Mouse (Mus musculus) small intestine, adult 2 months (tissue): Measurements from ENCODE around the gene Vps8. TPM values are rescaled to one million over a fixed set of nuclear protein-coding genes. Genes with fewer than 3 reads are reported as not detected.

Experiments
- H3K27ac ChIP-seq: fragments of 200-500 bp; 2 replicates; pipeline ENCODE4 v1.5.1; 2012; ENCODE audit warnings: low read depth, low read length, control low read depth, inconsistent platforms; ENCODE audit not compliant: insufficient read depth
- H3K27me3 ChIP-seq: fragments of 200-500 bp; 2 replicates; pipeline ENCODE4 v1.6.1; 2012; ENCODE audit warnings: mild to moderate bottlenecking, moderate library complexity, low read length, inconsistent platforms; ENCODE audit not compliant: control insufficient read depth, insufficient read depth
- H3K36me3 ChIP-seq: fragments of 200-500 bp; 2 replicates; pipeline ENCODE4 v1.6.1; 2012; ENCODE audit warnings: mild to moderate bottlenecking, low read length, control low read depth, inconsistent platforms; ENCODE audit not compliant: control insufficient read depth, insufficient read depth
- H3K4me1 ChIP-seq: fragments of 200-500 bp; 2 replicates; pipeline ENCODE4 v1.6.1; 2012; ENCODE audit warnings: low read length, inconsistent platforms, mixed read lengths; ENCODE audit not compliant: control insufficient read depth, insufficient read depth, insufficient read length
- H3K4me3 ChIP-seq: fragments of 200-500 bp; 2 replicates; pipeline ENCODE4 v1.5.1; 2012; ENCODE audit warnings: low read depth, mild to moderate bottlenecking, control low read depth, inconsistent platforms, low read length, moderate library complexity
- CTCF ChIP-seq: fragments of 200-500 bp; IDR thresholded peaks from 2 replicates; pipeline ENCODE4 v1.5.1; 2012; ENCODE audit warnings: low read depth, mild to moderate bottlenecking, control low read depth, inconsistent platforms, low read length, moderate library complexity, mixed read lengths; ENCODE audit not compliant: insufficient replicate concordance, insufficient read length; ENCODE audit errors: extremely low read depth
- POLR2A ChIP-seq: fragments of 200-500 bp; IDR thresholded peaks from 2 replicates; pipeline ENCODE4 v1.6.1; 2012; ENCODE audit warnings: low read depth, mild to moderate bottlenecking, control low read depth, inconsistent platforms, low read length, moderate library complexity
- WGBS: fragments of 180-500 bp; shearing (Covaris S2); methylation state at CpG from one replicate; pipeline ENCODE4 v1.1.7; 2018; 5-methylcytosine and 5-hydroxymethylcytosine counted together
- polyA plus RNA-seq: library from polyadenylated mRNA; depleted of rRNA; stranded (reverse); fragments of >200 nt; gene quantifications from 2 replicates; pipeline ENCODE4 v1.2.3, GENCODE M21; 2012

Gene Vps8
- polyA plus RNA-seq, 1 experiment, result 8.8 TPM

DNA sequence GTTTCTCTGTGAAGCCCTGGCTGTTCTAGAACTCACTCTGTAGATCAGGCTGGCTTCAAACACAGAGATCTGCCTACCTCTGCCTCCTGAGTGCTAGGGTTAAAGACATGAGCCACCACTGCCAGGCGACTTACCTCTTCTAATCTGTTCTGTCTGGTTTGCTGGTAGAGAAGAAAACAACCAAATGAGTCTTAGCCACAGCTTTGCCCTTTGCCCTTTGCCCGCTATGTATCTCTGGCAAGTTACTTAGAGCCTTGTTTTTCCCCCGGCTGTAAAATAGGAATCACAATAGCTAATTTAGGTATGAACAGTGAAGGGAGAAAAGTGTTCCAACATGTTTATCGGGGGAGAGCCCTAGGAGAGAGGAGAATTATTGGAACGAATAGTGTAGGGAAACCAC, 18.3 kb upstream of the Vps8 start:
- Histone ChIP-seq H3K4me3 (no peak overlapping the region), H3K36me3 (no peaks in the 10 kb centered on the region), H3K27ac (no peak overlapping the region), H3K27me3 (no peaks in the 10 kb centered on the region), H3K4me1 (peaks cover 8% of the 10 kb centered on the region)
- TF ChIP-seq CTCF (no peak), POLR2A (no peak)
- WGBS, result 24% methylated on average over 5 of the region's 5 CpGs

DNA sequence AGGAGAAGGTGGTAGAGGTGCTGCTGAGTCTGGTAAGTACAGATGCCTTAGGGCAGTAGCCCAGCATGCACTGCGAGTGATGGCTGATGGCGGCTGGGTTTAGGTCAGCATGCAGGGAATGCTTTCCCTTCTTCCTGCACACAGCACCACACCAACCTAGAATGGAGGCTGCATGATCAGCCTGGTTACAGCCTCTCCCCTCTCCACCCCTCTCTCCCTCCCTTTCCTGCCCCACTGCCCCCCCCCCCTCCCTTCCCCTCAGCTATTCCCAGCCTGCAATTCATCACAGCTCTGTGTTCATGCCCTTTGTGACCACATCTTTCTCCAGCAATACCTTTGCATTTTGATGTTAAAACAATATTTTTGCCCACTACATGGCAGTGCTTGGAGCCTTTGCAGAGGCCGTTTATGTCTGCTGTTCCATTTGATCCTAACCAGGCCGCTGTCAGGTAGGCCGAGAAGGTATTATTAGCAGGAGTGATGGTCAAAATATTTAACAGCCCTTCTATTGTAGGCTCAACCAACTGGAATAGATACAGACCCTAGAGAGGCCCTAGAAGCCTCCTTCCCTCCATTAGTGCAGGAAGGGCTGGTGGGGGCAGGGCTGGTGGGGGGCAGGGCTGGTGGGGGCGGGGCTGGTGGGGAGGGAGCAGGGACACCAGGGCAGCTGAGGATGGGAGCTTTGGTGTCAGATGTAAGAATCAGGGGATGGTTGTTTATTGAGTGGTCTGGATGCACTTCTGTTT, 17.5 kb upstream of the Vps8 start:
- Histone ChIP-seq H3K27me3 (no peaks in the 10 kb centered on the region), H3K27ac (0 out of 2 replicates have a peak overlapping the region, but pooled peaks have one; percentile 1), H3K4me3 (no peak overlapping the region), H3K36me3 (no peaks in the 10 kb centered on the region), H3K4me1 (peaks cover 8% of the 10 kb centered on the region)
- 72% methylated on average over 6 of the region's 6 CpGs for WGBS
- TF ChIP-seq POLR2A, result no peak
- no peak for TF ChIP-seq CTCF

DNA sequence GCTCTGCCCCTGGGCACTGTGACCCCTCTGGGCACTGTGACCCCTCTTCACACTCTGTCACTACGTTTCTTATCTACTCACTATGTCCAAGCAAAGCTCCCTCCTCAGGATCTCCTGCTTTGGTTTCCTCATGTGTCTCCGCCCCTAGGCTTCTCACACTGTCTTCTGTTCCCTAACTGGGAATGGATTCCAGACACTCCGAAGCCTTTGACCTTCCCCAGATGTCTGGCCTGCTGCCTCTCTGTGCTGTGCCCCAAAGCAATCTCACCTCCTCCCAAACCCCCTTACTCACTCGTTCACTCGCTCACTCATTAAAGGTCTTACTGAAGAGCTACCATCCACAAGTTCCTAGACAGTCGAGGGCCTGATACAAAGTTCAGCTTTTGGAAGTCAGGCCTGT, 16.8 kb upstream of the Vps8 start:
- no peak overlapping the region for H3K27ac ChIP-seq
- no peaks in the 10 kb centered on the region for H3K36me3 ChIP-seq
- no peaks in the 10 kb centered on the region for H3K27me3 ChIP-seq
- no peak for TF ChIP-seq CTCF
- H3K4me3 ChIP-seq, result no peak overlapping the region
- peaks cover 8% of the 10 kb centered on the region for H3K4me1 ChIP-seq
- WGBS, result 73% methylated on average over 6 of the region's 6 CpGs

DNA sequence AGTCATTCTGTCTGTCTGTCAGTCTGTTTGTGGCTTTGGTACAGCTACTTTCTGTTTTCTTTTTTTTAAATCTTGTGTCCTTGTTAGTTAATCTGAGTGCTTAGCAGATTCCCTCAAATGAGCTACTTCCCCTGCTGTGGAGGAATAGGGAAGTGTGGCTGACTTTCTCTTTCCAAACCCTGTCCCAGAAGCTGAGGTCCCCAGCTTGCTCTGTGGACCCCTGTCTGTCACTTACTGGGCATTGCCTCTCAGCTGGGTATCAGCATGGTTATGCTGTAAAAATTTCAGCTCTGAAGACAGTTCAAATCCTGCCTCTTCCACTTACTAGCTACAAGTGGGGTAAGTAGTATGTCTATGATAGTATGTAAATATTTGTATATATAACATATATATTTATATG, 11.1 kb upstream of the Vps8 start:
- no peak for TF ChIP-seq POLR2A
- TF ChIP-seq CTCF, result no peak
- Histone ChIP-seq H3K27me3 (no peaks in the 10 kb centered on the region), H3K4me1 (no peaks in the 10 kb centered on the region), H3K4me3 (no peak overlapping the region), H3K27ac (no peak overlapping the region), H3K36me3 (no peaks in the 10 kb centered on the region)

DNA sequence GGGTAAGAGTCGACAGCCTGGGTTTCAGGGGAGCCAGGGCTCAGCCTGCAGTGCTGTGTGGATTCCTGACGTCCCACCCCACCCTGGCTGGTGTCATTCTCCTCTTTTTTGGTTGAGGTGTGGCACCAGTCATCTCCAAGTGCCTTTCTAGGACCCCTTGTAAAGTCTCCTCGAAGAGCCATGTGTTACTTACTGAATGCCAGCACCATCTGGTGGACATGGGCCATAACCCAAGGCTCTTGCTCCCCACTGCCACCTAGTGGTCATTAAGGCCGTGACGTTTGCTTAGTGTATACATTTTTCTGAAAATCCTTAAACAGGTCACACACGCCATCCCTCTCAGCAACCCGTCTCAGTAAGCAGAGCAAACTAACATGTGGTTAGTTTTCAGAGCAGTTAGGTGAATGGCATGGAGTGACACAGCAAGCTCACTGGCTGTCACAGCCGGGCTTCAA, 10.3 kb upstream of the Vps8 start:
- Histone ChIP-seq H3K27ac (no peak overlapping the region), H3K4me1 (no peaks in the 10 kb centered on the region), H3K27me3 (no peaks in the 10 kb centered on the region), H3K36me3 (no peaks in the 10 kb centered on the region), H3K4me3 (no peak overlapping the region)
- TF ChIP-seq CTCF (peak; percentile 100; the same call in 1 of the 2 replicates), POLR2A (no peak)
- 15% methylated on average over 8 of the region's 8 CpGs for WGBS

DNA sequence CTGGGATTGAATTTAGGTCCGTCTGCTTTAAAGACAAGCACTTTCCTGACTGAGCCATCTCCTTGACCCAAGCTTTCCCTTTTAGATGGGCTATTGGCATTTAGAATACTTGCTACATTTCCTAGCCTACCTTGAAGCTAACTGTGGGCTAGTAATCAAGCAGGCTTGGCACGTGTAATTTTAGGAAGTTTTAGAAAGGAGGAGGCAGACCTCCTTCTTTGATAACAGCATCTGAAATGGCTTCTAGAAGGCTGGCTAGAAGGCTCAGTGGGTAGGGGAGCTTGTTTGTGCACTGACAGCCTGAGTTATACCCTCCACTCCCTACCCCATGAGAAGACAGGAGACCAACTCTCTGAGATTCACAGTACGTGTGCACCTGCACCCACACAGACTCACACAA, 9.1 kb upstream of the Vps8 start:
- no peaks in the 10 kb centered on the region for H3K27me3 ChIP-seq
- TF ChIP-seq CTCF (no peak), POLR2A (no peak)
- WGBS, result 70% methylated on average over 3 of the region's 3 CpGs
- H3K27ac ChIP-seq, result no peak overlapping the region
- no peak overlapping the region for H3K4me3 ChIP-seq
- H3K36me3 ChIP-seq, result no peaks in the 10 kb centered on the region
- no peaks in the 10 kb centered on the region for H3K4me1 ChIP-seq

DNA sequence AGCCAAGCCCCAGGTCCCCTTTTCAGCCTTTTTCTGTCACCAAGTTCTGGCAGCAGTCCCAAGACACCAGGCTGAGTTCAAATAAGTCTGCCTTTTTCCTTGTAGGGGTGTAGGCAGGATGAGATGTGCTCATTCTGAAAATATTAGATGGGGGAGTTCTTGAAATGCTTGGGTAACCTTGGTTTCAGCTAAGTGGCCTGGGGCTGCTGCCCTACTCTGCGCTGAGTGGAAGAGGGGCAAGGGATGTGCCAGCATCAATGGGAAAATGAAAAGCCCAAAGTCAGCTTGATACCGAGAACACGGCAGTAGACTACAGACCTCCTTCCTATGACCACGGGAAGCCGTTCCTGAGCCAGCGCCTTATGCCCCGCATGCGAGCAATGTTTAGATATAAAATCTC, 7.8 kb upstream of the Vps8 start:
- Histone ChIP-seq H3K4me3 (no peak overlapping the region), H3K27ac (no peak overlapping the region), H3K4me1 (no peaks in the 10 kb centered on the region), H3K36me3 (no peaks in the 10 kb centered on the region), H3K27me3 (no peaks in the 10 kb centered on the region)
- TF ChIP-seq POLR2A, result no peak
- no peak for TF ChIP-seq CTCF
- 96% methylated on average over 8 of the region's 8 CpGs for WGBS

DNA sequence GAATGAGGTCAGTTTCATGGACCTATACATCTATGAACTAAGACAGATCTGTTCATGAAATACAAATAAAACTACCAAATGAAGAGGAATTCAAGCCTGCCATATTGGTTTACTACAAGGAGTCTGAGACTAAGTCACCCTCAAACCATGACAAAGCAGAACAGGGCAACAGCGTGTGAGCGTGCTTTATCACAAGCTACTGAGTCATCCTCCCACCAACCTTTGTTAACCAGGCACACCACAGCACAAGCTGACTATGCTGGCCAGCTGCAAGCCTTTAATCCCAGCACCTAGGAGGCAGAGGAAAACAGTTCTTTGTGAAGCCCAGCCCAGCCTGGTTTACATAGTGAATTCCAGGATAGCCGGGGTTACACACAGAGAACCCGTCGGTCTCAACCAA, 4.9 kb upstream of the Vps8 start:
- Histone ChIP-seq H3K27ac (no peak overlapping the region), H3K4me1 (0 out of 2 replicates have a peak, but pooled peaks cover 2% of the 10 kb centered on the region), H3K4me3 (no peak overlapping the region), H3K27me3 (no peaks in the 10 kb centered on the region), H3K36me3 (no peaks in the 10 kb centered on the region)
- 76% methylated on average over 5 of the region's 5 CpGs for WGBS
- TF ChIP-seq CTCF (no peak), POLR2A (no peak)
